ENCODE assay signal across 11 mouse cellular contexts in genomic region chr1:118880781-118881247, GRCm38 (mm10).
DNase-seq lines count a peak whose midpoint lies in the region; ATAC-seq and TF ChIP-seq lines count a peak whose summit lies in the region.
"Had no signal": no experiment of that assay in that cellular context is flagged by ENCODE, and none has a peak within 500 bp of the region (broad histone marks: within the 10 kb centered on the region; RNA-seq: fewer than 3 reads in every experiment).

No protein-coding gene starts in this region.

- WGBS in lung, embryonic 15.5 days: 28% methylated on average over 7 of the region's 7 CpGs
- WGBS in kidney, postnatal 0 days: 18% methylated on average over 7 of the region's 7 CpGs
- WGBS in neural tube, embryonic 14.5 days: 31% methylated on average over 7 of the region's 7 CpGs

- H3K9me3 ChIP-seq in lung, embryonic 15.5 days: no peaks in the 10 kb centered on the region
- no peaks in the 10 kb centered on the region for H3K9me3 ChIP-seq in kidney, postnatal 0 days (replicated peaks; ENCODE audit: low read length)
- no peaks in the 10 kb centered on the region for H3K9me3 ChIP-seq in neural tube, embryonic 14.5 days (ENCODE audit: control insufficient read depth, low read length)
- H3K9me3 ChIP-seq: heart, embryonic 13.5 days had no signal

- H3K27ac ChIP-seq in lung, embryonic 15.5 days: no peak overlapping the region
- no peak overlapping the region for H3K27ac ChIP-seq in kidney, postnatal 0 days
- H3K27ac ChIP-seq in neural tube, embryonic 14.5 days (ENCODE audit: low read depth, low read length): no peak overlapping the region
- H3K27ac ChIP-seq: heart, embryonic 13.5 days had no signal

- TF ChIP-seq CTCF in kidney, postnatal 0 days (IDR thresholded peaks at IDR 0.05; ENCODE audit: low read depth): no peak

- no peak overlapping the region for H3K9ac ChIP-seq in lung, embryonic 15.5 days
- no peak overlapping the region for H3K9ac ChIP-seq in kidney, postnatal 0 days (ENCODE audit: low read depth, low read length)
- no peak overlapping the region for H3K9ac ChIP-seq in neural tube, embryonic 14.5 days (replicated peaks; ENCODE audit: low read depth, low read length)
- H3K9ac ChIP-seq: heart, embryonic 13.5 days had no signal

- H3K4me2 ChIP-seq in lung, embryonic 15.5 days: no peak overlapping the region
- no peak overlapping the region for H3K4me2 ChIP-seq in kidney, postnatal 0 days (ENCODE audit: low read length)
- no peak overlapping the region for H3K4me2 ChIP-seq in neural tube, embryonic 14.5 days (ENCODE audit: low read depth, low read length)
- H3K4me2 ChIP-seq: heart, embryonic 13.5 days had no signal

- H3K27me3 ChIP-seq in lung, embryonic 15.5 days: no peaks in the 10 kb centered on the region
- H3K27me3 ChIP-seq in kidney, postnatal 0 days (ENCODE audit: insufficient read depth, low read length): no peaks in the 10 kb centered on the region
- no peaks in the 10 kb centered on the region for H3K27me3 ChIP-seq in neural tube, embryonic 14.5 days (ENCODE audit: control insufficient read depth, insufficient read depth, low read length)

- intact Hi-C loops in heart, postnatal 10 days (cut with DNase I): no loop called here

- ATAC-seq in lung, embryonic 15.5 days (ENCODE audit: borderline replicate concordance, extremely low read depth, low FRiP score, low TSS enrichment): peak; percentile 43; the same call in 1 of the 2 replicates
- ATAC-seq in kidney, postnatal 0 days (replicated peaks; ENCODE audit: low FRiP score, low read depth): peak; percentile 34; the same call in 1 of the 2 replicates
- ATAC-seq in neural tube, embryonic 14.5 days (ENCODE audit: low read depth): peak; percentile 42; the same call in 1 of the 2 replicates
- ATAC-seq: forebrain, embryonic 16.5 days had no signal

- DNase-seq in lung, postnatal 36 days: no peak
- peak; percentile 34 to 50 for DNase-seq in heart, postnatal 10 days
- peak; percentile 67 for DNase-seq in kidney, postnatal 0 days (ENCODE audit: low spot score)
- DNase-seq in testis, postnatal 14 days (ENCODE audit: low spot score): no peak
- DNase-seq in left cerebral cortex, adult 9 months (ENCODE audit: low spot score in 2 of 2): no peak
- DNase-seq: thymus, adult 18-20 months had no signal

- peaks cover 4% of the 10 kb centered on the region; the same call in 1 of the 2 replicates for H3K36me3 ChIP-seq in lung, embryonic 15.5 days
- no peaks in the 10 kb centered on the region for H3K36me3 ChIP-seq in kidney, postnatal 0 days (ENCODE audit: insufficient read depth, low read length)
- H3K36me3 ChIP-seq in neural tube, embryonic 14.5 days (ENCODE audit: control insufficient read depth, insufficient read depth, low read length): no peaks in the 10 kb centered on the region

- peaks cover 12% of the 10 kb centered on the region for H3K4me1 ChIP-seq in lung, embryonic 15.5 days
- H3K4me1 ChIP-seq in kidney, postnatal 0 days (replicated peaks; ENCODE audit: insufficient read depth, low read length): 0 out of 2 replicates have a peak, but pooled peaks cover 4% of the 10 kb centered on the region
- no peaks in the 10 kb centered on the region for H3K4me1 ChIP-seq in neural tube, embryonic 14.5 days (ENCODE audit: control insufficient read depth, insufficient read depth, low read length)

- no peak overlapping the region for H3K4me3 ChIP-seq in lung, embryonic 15.5 days
- no peak overlapping the region for H3K4me3 ChIP-seq in kidney, postnatal 0 days (replicated peaks; ENCODE audit: low read depth, low read length)
- H3K4me3 ChIP-seq in neural tube, embryonic 14.5 days (ENCODE audit: low read depth, low read length): no peak overlapping the region
- H3K4me3 ChIP-seq: heart, embryonic 13.5 days; myocyte had no signal

Comparison
In these comparisons a context has a peak if more than half of its experiments do, and no peak if none do; other contexts are left out.
1. DNase-seq: peak in heart, postnatal 10 days (2 of 2) and kidney, postnatal 0 days (single experiment); none in lung, postnatal 36 days (single experiment), testis, postnatal 14 days (single experiment) and left cerebral cortex, adult 9 months (0 of 2).
2. Peak in every context shown above with its lines, with median percentiles within 50 percentile points of each other: ATAC-seq.